In genomic region chr6:145640971-145641506, GRCm38 (mm10) we compare ENCODE assay signal across 28 mouse cellular contexts. TPM values are rescaled to one million over a fixed set of nuclear protein-coding genes. Genes with fewer than 3 reads are reported as not detected.
DNase-seq lines count a peak whose midpoint lies in the region; ATAC-seq and TF ChIP-seq lines count a peak whose summit lies in the region.
"Had no signal": no experiment of that assay in that cellular context is flagged by ENCODE, and none has a peak within 500 bp of the region (broad histone marks: within the 10 kb centered on the region; RNA-seq: fewer than 3 reads in every experiment).

No protein-coding gene starts in this region.

- peak; percentile 76 for DNase-seq in embryonic facial prominence, embryonic 14.5 days (ENCODE audit: low spot score)
- no peak for DNase-seq in embryonic facial prominence, embryonic 10.5 days (ENCODE audit: low spot score)
- DNase-seq in kidney, postnatal 0 days (ENCODE audit: low spot score), result peak; percentile 74
- DNase-seq in kidney, adult 18-20 months, result no peak
- peak; percentile 17 for DNase-seq in lung, postnatal 10 days
- no peak for DNase-seq in lung, adult 18-20 months
- no peak for DNase-seq in right cerebral cortex, postnatal 10 days (ENCODE audit: low spot score in 2 of 2)
- no peak for DNase-seq in spleen, postnatal 10 days (ENCODE audit: low spot score in 2 of 2)
- DNase-seq: adrenal gland, postnatal 14 days; cerebellum, adult 11 months; cerebellum, postnatal 10 days; forebrain, postnatal 0 days; gastrocnemius, postnatal 10 days; heart, postnatal 4 days; layer of hippocampus, postnatal 36 days; liver, embryonic 13.5 days; thymus, postnatal 14 days had no signal

- H3K4me1 ChIP-seq in embryonic facial prominence, embryonic 14.5 days (ENCODE audit: control insufficient read depth, insufficient read depth, low read length), result no peaks in the 10 kb centered on the region
- no peaks in the 10 kb centered on the region for H3K4me1 ChIP-seq in embryonic facial prominence, embryonic 10.5 days
- H3K4me1 ChIP-seq in kidney, postnatal 0 days (replicated peaks; ENCODE audit: insufficient read depth, low read length), result no peaks in the 10 kb centered on the region
- H3K4me1 ChIP-seq: forebrain, embryonic 10.5 days; hindbrain, embryonic 15.5 days; liver, embryonic 13.5 days; midbrain, embryonic 12.5 days; neural tube, embryonic 12.5 days had no signal

- no peak overlapping the region for H3K9ac ChIP-seq in embryonic facial prominence, embryonic 14.5 days (ENCODE audit: low read depth, low read length)
- H3K9ac ChIP-seq in kidney, postnatal 0 days (ENCODE audit: low read depth, low read length), result no peak overlapping the region
- H3K9ac ChIP-seq: embryonic facial prominence, embryonic 13.5 days; forebrain, postnatal 0 days; heart, embryonic 15.5 days; hindbrain, embryonic 15.5 days; liver, embryonic 13.5 days; midbrain, embryonic 12.5 days; neural tube, embryonic 12.5 days had no signal

- no peak for TF ChIP-seq CTCF in kidney, postnatal 0 days (IDR thresholded peaks at IDR 0.05; ENCODE audit: low read depth)

- no peak for ATAC-seq in embryonic facial prominence, embryonic 14.5 days (ENCODE audit: low read depth)
- ATAC-seq in kidney, postnatal 0 days (replicated peaks; ENCODE audit: low FRiP score, low read depth), result no peak
- ATAC-seq: activated CD4-positive, CD25-positive, alpha-beta regulatory T cell, adult 4 months; CD4-positive, CD25-positive, alpha-beta regulatory T cell, adult 4 months; forebrain, postnatal 0 days; intestine, embryonic 16.5 days had no signal

- no peaks in the 10 kb centered on the region for H3K27me3 ChIP-seq in embryonic facial prominence, embryonic 14.5 days (replicated peaks; ENCODE audit: control insufficient read depth, insufficient read depth, low read length)
- no peaks in the 10 kb centered on the region for H3K27me3 ChIP-seq in embryonic facial prominence, embryonic 10.5 days (replicated peaks; ENCODE audit: low read depth, poor library complexity, severe bottlenecking)
- no peaks in the 10 kb centered on the region for H3K27me3 ChIP-seq in kidney, postnatal 0 days (ENCODE audit: insufficient read depth, low read length)
- H3K27me3 ChIP-seq: embryonic facial prominence, embryonic 13.5 days; heart, embryonic 15.5 days; hindbrain, embryonic 15.5 days; liver, embryonic 13.5 days; midbrain, embryonic 12.5 days; neural tube, embryonic 12.5 days had no signal

- no peak overlapping the region for H3K4me2 ChIP-seq in embryonic facial prominence, embryonic 14.5 days (ENCODE audit: low read depth, low read length)
- H3K4me2 ChIP-seq in kidney, postnatal 0 days (ENCODE audit: low read length), result no peak overlapping the region
- H3K4me2 ChIP-seq: embryonic facial prominence, embryonic 13.5 days; heart, embryonic 15.5 days; hindbrain, embryonic 15.5 days; liver, embryonic 13.5 days; midbrain, embryonic 12.5 days; neural tube, embryonic 12.5 days had no signal

- H3K36me3 ChIP-seq in embryonic facial prominence, embryonic 14.5 days (ENCODE audit: control insufficient read depth, insufficient read depth, low read length), result no peaks in the 10 kb centered on the region
- H3K36me3 ChIP-seq in embryonic facial prominence, embryonic 10.5 days (replicated peaks), result no peaks in the 10 kb centered on the region
- H3K36me3 ChIP-seq in kidney, postnatal 0 days (ENCODE audit: insufficient read depth, low read length), result no peaks in the 10 kb centered on the region
- H3K36me3 ChIP-seq: embryonic facial prominence, embryonic 13.5 days; forebrain, embryonic 10.5 days; heart, embryonic 15.5 days; hindbrain, embryonic 15.5 days; liver, embryonic 13.5 days; midbrain, embryonic 12.5 days; neural tube, embryonic 12.5 days had no signal

- WGBS in embryonic facial prominence, embryonic 14.5 days, result 48% methylated on average over 4 of the region's 4 CpGs
- 92% methylated on average over 4 of the region's 4 CpGs for WGBS in embryonic facial prominence, embryonic 10.5 days
- WGBS in kidney, postnatal 0 days, result 50% methylated on average over 4 of the region's 4 CpGs

- H3K27ac ChIP-seq in embryonic facial prominence, embryonic 14.5 days (replicated peaks; ENCODE audit: low read depth, low read length), result peak overlapping the region; percentile 39; the same call in 1 of the 2 replicates
- H3K27ac ChIP-seq in embryonic facial prominence, embryonic 10.5 days (replicated peaks), result no peak overlapping the region
- 0 out of 2 replicates have a peak overlapping the region, but pooled peaks have one; percentile 25 for H3K27ac ChIP-seq in kidney, postnatal 0 days
- H3K27ac ChIP-seq: forebrain, embryonic 10.5 days; heart, embryonic 15.5 days; hindbrain, embryonic 15.5 days; liver, embryonic 13.5 days; midbrain, embryonic 12.5 days; neural tube, embryonic 12.5 days had no signal

- peaks cover 9% of the 10 kb centered on the region; the same call in 1 of the 2 replicates for H3K9me3 ChIP-seq in embryonic facial prominence, embryonic 14.5 days (ENCODE audit: control insufficient read depth, low read length)
- H3K9me3 ChIP-seq in embryonic facial prominence, embryonic 10.5 days, result peaks cover 4% of the 10 kb centered on the region; the same call in 1 of the 2 replicates
- no peaks in the 10 kb centered on the region for H3K9me3 ChIP-seq in kidney, postnatal 0 days (replicated peaks; ENCODE audit: low read length)
- H3K9me3 ChIP-seq: heart, embryonic 15.5 days; hindbrain, embryonic 15.5 days; neural tube, embryonic 12.5 days had no signal

- H3K4me3 ChIP-seq in embryonic facial prominence, embryonic 14.5 days (ENCODE audit: low read depth, low read length), result no peak overlapping the region
- no peak overlapping the region for H3K4me3 ChIP-seq in embryonic facial prominence, embryonic 10.5 days
- no peak overlapping the region for H3K4me3 ChIP-seq in kidney, postnatal 0 days (replicated peaks; ENCODE audit: low read depth, low read length)
- H3K4me3 ChIP-seq: embryonic facial prominence, embryonic 13.5 days; forebrain, embryonic 10.5 days; heart, embryonic 15.5 days; hindbrain, embryonic 15.5 days; liver, embryonic 13.5 days; midbrain, embryonic 12.5 days; neural tube, embryonic 12.5 days had no signal

RNA-seq across cellular contexts. Expression of gene Tuba3b, which starts 25.5 kb away (rescaled TPM):
- polyA plus RNA-seq in embryonic facial prominence, embryonic 14.5 days (2014; fragmentation: Nextera tagmentation; extraction: Ambion mirVana), result not detected in 2 replicates
- not detected in 2 replicates for polyA plus RNA-seq in embryonic facial prominence, embryonic 10.5 days (2016; fragmentation: Nextera tagmentation; extraction: Ambion mirVana)
- not detected in 2 replicates for polyA plus RNA-seq in kidney, postnatal 0 days (2015; fragmentation: Nextera tagmentation; extraction: Ambion mirVana)
- polyA plus RNA-seq: activated CD4-positive, CD25-positive, alpha-beta regulatory T cell, adult 4 months; brain, embryonic 14.5 days; CD4-positive, CD25-positive, alpha-beta regulatory T cell, adult 4 months; embryonic facial prominence, embryonic 13.5 days; forebrain, embryonic 10.5 days; forebrain, postnatal 0 days; hindbrain, embryonic 15.5 days; intestine, embryonic 16.5 days; liver, embryonic 13.5 days; midbrain, embryonic 12.5 days; neural tube, embryonic 12.5 days; small intestine, adult 2 months had no signal

RNA-seq across cellular contexts. Expression of gene Lmntd1, which starts 26.9 kb away (rescaled TPM):
- 1.3 TPM in 2 replicates for polyA plus RNA-seq in embryonic facial prominence, embryonic 14.5 days (2014; fragmentation: Nextera tagmentation; extraction: Ambion mirVana)
- 0.15 TPM in 1 of 2 replicates, not detected in the other for polyA plus RNA-seq in embryonic facial prominence, embryonic 10.5 days (2016; fragmentation: Nextera tagmentation; extraction: Ambion mirVana)
- polyA plus RNA-seq in kidney, postnatal 0 days (2015; fragmentation: Nextera tagmentation; extraction: Ambion mirVana), result 2.6 and 3.0 TPM in 2 replicates
- polyA plus RNA-seq: CD4-positive, CD25-positive, alpha-beta regulatory T cell, adult 4 months; liver, embryonic 13.5 days; small intestine, adult 2 months had no signal

Comparison
In these comparisons a context has a peak if more than half of its experiments do, and no peak if none do; other contexts are left out.
1. DNase-seq: peak in embryonic facial prominence, embryonic 14.5 days (single experiment), kidney, postnatal 0 days (single experiment) and lung, postnatal 10 days (single experiment); none in embryonic facial prominence, embryonic 10.5 days (single experiment), kidney, adult 18-20 months (single experiment), lung, adult 18-20 months (0 of 2), right cerebral cortex, postnatal 10 days (0 of 2) and spleen, postnatal 10 days (0 of 2).